Mouse (Mus musculus): ENCODE data around the gene Apol9b.

DNA sequence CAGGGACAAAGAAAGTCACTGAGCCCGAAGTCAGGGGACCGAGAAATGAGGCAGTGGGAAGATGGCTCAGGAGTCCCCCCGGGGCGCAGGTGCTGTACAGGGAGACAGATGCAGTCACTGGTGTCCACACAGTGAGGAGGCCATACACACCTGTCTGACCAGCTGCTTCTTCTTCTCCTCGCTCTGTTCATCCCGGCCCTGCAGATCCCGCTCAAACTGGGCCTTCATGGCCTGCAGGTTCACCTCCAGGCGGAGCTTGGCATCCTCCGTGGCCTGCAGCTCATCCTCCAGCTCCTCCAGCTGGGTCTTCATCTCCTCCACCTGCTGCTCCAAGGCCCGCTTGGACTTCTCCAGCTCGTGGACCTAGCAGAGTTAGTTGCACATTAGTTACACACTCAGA is 38.1 kb downstream of the Apol9b start:
- no peak for TF ChIP-seq CTCF (IDR thresholded peaks at IDR 0.05; ENCODE audit: borderline replicate concordance, insufficient read depth, low read depth, low read length)
- TF ChIP-seq POLR2A (IDR thresholded peaks at IDR 0.05; ENCODE audit: borderline replicate concordance, insufficient read depth, low read length): no peak
